Mouse (Mus musculus): ENCODE data around the gene Klf17.
"Not testable (repeated sequence)": the region's sequence is repeated elsewhere in the genome, so short reads cannot be mapped to it uniquely, and the experiment has no call there.

Gene Klf17

DNA sequence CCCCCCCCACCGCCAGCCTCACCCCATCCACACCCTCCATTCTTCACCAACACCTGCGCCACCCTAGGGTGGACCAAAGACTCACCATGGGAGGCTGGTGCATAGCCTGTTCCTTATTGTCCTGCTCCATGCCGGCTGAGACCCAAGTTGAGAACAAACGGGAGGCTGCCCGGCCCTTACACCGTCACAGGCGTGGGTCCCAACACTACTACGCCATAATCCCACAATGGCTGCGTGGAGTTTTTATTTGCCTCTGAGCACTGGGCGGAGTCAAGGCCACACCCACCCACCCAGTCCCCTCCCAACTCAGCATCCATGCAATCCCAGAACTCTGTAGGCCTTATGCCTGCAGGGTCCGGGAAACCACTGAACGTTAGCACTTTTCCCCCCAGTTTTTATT is at the start of gene Klf17:
Klf17 (minus strand) TSS at position 233 of the 400 bp plus-strand sequence.
- DNase-seq (ENCODE audit: low read depth, low spot score): no peak

DNA sequence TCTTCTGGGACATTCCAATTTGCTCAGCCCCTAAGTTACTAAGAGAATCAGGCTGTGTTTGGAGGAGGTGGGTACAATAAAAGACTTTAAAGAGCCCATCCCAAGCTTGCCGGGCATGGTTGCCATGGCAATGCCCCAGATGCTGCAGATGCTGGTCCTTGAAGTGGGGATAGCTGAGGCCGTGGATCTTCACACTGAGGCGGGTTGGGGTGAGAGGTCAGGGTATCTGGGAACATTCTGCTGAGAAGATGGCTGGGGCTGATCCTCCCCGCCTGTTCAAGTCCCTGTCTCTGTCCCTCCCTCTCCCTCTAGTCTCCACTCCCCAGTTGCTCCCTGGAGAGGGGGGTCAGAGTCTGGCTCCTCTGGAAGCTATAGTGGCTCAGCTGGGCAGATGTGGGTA is 48.9 kb upstream of the Klf17 start:
- peak; percentile 14 for DNase-seq (ENCODE audit: low read depth, low spot score)

DNA sequence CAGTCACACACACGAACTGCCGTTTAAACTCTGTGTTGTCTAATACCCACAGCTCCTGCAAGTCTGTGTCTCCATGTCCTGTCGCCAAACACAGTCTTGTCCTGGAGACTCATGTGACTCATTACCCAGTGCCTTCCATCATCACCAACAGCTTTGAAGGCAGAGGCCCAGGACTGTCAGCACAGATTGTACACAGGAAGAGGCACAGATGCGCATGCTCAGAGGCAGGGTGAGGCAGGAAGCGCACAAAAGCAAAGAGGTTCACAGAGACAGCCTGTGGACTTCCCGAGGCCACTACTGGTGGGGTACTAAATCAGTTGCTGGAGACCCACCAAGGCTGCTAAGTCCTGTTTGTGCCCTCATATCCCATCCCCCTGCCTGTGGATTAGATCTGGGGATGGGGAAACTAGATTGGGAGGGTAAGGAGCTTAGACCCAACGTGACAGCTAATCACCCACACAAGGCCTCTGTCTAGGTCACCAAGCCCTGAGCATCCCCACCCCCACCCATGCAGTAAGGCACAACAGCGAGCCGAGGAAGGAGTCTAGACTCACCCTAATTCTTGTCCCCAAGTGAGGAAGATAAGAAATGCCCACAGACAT is 48.2 kb upstream of the Klf17 start:
- DNase-seq (ENCODE audit: low read depth, low spot score): peak; percentile 23

DNA sequence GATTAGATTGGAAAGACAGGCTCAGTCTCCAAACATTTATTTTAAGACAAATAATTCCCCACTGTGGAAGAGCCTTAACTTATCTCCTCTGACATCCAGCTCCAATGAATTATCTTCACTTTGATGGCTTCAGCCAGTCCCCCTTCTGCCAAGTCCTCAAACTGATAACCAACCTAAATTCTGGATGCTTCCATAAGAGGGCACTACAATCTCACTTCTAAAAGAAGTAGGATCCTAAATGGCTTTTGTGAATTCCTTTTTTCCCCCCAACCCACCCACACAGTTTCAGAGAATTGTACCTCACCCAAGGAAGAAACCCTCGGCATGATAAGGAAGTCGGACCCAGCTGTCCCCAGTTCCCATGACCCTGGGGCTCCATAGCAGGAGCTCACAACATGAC is 45.5 kb upstream of the Klf17 start:
- peak; percentile 42 for DNase-seq (ENCODE audit: low read depth, low spot score)

DNA sequence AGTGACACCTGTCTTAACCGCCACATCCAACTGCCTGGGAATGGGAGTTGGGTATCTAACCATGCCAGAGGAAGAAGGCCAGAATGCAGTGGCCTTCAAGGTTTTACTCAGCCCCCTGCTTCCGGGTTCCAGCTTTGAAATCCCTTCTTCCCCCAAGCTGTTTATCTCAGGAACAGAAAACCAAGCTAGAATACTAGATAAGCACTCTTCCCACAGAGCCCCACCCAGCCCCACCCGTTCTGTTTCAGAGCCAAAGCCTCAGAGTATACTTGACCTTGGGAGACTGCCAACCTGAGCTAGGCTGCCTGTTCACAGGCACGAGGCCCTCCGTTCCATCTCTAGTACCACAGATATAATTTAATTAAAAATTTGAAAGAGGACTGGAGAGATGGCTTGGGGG is 41.5 kb upstream of the Klf17 start:
- no peak for DNase-seq (ENCODE audit: low read depth, low spot score)

DNA sequence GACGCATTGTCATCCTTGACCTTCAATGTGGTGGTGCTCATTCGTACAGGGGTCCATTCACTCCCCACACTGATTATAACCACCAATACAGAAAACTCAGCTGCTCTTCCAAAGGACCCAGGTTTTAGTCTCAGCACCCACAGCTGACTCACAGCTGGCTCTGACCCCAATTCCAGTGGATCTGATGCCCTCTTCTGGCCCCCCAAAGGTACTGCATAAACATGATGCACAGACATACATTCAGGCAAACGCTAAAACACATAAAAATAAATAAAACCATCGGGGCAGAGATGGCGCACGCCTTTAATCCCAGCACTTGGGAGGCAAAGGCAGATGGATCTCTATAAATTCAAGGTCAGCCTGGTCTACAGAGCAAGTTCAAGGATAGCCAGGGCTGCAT is 34.5 kb upstream of the Klf17 start:
- DNase-seq (ENCODE audit: low read depth, low spot score): no peak

DNA sequence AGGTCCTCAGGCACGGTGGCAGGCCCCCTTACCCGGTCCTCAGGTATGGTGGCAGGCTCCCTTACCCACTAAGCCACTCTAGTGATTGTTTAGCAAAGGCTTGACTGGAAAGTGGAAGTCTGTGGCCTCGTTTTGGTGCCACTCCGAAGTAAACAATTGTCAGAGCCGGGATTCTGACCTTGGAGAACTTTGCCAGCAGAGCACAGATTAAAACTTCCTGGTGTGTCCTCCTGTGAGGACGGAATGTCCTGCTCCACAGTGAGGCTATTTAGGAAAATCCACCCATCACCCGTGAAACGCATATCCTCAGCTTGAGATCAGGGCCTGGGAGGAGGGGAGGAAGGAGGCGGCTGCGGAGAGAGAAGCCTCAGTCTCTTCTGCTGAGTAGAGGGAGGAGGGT is 22.9 kb upstream of the Klf17 start:
- no peak for DNase-seq (ENCODE audit: low read depth, low spot score)

DNA sequence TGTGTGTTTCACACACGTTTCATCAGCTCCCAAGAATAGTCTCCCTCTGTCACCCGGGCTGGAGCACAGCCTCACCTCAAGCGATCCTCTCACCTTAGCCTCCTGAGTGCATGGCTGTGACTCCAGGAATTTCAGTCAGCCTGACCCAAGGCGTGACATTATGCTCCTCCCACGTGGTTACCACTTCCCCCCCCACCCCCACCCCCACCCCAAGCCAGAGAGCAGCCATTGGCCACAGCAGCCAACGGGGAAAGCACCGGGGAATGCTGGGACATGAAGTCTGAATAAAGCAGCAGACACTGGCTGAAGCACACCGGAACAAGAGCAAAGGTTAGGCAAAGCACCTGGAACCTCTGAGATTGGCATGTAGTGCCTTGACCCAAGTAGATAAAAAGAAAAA is 21.5 kb upstream of the Klf17 start:
- DNase-seq (ENCODE audit: low read depth, low spot score): peak; percentile 61

DNA sequence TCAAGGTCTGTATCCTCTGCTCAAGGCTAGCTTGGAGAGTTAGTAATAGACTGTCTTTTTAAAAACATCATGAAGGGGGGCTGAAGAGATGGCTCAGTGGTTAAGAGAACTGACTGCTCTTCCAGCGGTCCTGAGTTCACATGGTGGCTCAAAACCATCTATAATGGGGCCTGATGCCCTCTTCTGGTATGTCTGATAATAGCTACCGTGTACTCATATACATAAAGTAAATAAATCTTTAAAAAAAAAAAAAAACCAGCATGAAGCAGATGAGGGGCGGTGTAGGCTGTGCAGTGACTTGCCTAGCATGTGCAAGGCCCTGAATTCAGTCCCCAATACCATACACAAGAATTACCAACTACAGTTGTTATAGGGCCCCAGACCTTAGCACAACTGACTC is 17.5 kb upstream of the Klf17 start:
- no peak for DNase-seq (ENCODE audit: low read depth, low spot score)

DNA sequence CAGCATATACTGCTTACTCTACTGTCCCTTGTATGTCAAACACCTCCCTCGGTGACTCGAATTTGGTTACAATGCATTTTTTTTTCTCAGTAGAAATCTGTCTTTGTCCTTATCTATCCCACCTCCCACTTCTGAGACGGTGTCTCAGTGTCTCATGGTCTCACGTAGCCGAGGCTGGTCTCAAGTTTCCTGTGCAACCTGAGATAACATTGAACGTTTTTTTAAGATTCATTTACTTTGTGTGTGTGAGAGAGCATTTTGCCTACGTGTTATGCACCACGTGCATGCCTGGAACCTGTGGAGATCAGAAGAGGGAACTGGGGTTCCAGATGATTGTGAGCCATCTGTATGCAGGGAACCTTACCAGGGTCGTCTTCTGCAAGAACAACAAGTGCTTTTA is 7.5 kb upstream of the Klf17 start:
- no peak for DNase-seq (ENCODE audit: low read depth, low spot score)

DNA sequence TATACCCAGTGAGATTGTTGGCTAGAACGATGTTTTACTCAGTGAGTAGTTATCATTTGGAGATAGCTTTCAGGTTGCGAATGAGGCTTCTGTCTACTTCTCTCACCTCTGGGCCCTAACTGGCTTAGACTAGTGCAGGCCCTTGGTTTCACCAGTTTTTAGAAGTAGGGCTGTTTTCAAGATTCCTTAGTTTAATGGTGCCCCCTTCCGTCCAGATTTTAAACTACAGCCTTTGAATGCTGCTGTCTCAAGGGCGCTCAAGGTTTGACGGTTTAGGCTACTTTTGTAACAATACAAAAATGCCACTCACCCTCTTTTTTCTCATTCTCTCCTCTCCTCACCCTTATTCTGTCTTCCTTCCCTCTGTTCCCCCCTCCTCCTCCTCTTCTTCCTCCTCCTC is 5.5 kb upstream of the Klf17 start:
- DNase-seq (ENCODE audit: low read depth, low spot score): peak; percentile 75

DNA sequence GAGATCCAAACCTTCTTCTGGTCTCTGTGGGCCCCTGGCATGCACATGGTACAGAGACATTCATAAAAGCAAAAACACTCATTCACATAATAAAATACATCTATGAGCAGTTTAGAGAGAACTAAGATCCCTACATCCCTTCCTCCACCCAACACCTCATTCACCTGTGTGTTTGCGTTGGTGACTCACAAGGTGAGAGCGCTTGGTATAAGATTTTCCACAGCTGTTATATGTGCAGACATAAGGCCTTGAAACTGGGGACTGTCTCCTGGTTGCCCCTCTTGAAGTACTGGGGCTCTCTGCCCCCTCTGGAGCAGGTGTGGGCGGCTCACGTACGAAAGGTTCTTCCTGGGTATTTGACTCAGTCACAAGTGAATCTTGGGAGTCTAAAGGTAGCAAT is 5.3 kb downstream of the Klf17 start:
- DNase-seq (ENCODE audit: low read depth, low spot score): no peak

DNA sequence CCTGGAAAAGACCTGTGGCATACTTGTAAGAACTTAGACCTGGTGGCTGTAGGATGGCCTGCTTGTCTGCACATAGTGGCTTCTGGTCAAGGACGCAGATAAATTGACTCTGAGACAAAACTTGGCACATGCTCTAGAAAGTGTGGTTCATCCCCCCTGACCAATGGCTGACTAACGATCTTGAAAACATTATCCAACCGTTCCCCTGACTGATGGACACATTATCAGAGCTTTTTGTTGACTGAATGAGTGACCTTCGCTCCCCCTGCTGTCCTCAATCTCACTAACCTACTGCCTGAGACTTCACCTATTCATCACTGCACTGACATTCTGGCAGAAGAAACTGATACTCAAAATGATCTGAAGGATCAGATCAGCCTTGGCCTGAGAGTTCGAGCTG is 13.0 kb downstream of the Klf17 start:
- DNase-seq (ENCODE audit: low read depth, low spot score): not testable (repeated sequence)

DNA sequence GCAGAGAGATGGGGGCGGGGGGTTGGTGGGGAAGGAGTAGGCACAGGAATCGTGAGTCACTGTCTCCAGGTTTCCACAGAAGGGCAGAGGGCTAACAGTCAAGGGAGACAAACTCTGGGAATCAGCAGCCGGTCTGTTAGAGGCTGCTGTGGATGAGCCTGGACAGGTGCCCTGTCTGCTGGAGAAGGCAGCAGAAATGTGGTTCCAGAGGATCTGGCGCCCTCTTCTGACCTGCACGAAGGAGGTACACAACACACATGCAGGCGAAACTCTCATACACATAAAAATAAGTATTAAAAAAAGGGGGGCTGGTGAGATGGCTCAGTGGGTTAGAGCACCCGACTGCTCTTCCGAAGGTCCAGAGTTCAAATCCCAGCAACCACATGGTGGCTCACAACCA is 27.9 kb downstream of the Klf17 start:
- peak; percentile 7 for DNase-seq (ENCODE audit: low read depth, low spot score)

DNA sequence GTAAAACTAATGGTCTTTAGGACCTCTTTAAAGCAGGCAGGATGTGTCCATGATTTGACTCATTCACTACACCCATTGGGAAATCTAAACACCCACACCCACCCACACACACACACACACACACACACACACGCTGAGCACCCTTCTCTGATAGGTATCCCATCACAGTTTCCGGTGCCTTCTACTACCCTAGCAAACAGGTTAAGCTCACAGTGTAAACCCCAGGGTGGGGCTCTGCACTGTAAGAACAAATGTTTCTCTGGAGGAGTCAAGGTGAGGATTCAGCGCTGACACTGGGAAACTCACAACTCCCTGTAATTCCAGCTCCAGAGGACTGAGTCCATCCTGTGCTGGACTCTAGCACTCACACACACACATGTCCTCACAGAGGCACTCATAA is 33.5 kb downstream of the Klf17 start:
- no peak for DNase-seq (ENCODE audit: low read depth, low spot score)

DNA sequence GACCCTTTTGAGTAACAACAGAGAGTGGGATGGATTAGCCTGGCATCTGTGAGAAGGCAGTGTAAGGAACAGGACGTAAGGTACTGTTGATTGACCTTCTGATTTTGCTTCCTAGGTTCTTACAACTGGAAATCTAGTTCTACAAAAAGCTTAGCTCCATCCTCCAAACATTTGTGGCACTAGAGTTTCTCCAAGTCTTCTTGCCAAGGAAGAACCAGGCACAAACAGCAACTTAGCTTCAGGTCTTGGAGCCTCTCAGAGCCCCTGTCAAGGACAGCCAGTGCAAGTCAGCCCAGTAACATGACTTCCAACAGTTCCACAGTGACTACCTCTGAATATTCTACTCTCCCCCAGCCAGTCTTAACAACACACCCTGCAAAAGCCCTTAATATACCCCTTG is 41.3 kb downstream of the Klf17 start, which contains the start of gene Gm12845:
Gm12845 (plus strand) TSS at position 301 of the 400 bp plus-strand sequence.
- no peak for DNase-seq (ENCODE audit: low read depth, low spot score)

DNA sequence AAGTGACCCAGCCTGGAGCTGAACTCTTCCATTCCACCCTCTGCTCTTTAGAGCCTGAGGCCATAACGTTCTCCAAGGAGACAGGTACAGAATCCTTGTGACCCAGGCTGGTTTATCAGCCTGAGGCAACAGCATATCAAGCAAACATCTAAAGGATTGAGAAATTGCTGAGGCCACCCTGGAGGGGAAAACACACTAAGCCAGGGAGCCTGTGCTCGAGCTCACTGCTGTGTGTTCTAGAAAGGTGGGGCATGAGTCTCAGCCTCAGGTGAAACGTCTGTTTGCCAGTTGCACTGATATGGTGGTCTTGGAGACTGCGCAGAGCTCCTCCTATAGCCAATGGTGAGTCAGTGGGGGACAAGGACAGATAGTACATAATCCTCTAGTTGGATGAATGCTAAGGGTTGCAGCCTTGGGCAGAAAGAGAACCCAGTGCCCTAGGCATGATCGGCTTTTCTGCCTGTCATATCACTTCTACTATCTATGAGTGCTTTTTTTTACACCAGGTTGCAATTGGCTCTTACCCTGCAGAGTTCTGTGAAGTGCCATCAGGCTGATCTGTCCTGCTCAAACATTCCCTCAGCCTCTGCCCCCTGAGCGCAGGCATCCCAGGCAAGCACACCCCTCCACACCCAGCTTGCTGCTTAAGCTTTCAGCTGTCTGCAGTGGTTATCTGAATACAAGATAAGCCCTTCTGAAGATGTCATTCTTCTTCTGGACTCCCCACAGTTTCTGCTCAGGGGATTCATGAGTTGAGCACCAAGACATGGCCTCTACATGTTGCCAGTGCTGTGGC is 51.9 kb downstream of the Klf17 start:
- no peak for DNase-seq (ENCODE audit: low read depth, low spot score)

DNA sequence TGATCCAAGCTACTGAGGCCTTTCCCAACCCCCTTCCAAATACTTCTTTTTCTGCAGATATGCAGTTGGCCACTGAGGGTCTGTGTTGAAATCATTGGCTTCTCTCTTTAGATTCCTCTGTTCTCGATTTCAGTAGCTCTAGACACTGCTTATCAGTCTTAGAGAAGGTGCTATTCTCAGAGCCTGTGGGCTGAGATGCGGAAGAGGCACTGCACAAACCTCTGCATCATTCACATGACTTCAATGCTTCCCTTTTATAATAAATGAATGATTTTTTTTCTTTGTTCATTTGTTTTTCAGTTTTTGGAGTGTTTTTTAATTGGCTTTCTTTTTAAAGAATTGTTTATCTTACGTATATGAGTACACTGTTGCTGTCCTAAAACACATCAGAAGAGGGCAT is 53.1 kb downstream of the Klf17 start:
- no peak for DNase-seq (ENCODE audit: low read depth, low spot score)

DNA sequence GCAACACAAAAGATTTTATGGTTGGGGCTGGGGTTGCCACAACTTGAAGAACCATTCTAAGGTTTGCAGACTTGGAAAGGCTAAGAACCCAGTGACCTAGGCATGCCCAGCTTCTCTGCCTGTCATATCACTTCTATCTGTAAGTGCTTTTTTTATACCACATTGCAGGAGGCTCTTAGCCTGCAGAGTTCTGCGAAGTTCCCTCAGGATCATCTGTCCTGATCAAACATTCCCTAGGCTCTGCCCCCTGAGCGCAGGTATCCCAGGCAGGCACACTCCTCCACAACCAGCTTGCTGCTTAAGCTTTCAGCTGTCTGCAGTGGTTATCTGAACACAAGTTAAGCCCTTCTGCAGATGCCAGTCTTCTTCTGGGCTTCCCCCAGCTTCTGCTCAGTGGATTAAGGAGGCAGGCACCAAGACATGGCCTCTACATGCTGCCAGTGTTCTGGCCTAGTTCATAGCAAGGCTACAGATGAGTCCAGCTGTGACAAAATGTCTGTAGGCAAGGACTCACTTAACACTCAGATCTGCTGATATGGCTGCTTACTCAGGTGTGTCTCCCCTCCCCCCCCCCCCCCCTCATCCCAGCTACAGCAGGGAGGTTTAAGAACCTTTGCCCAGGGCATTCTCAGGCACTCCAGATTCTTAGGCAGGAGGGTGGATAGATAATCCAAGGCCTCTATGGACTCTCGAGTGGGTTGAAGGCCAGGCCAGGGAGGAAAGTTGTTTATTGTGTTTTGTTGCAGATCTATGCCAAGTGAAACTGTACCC is 56.5 kb downstream of the Klf17 start:
- no peak for DNase-seq (ENCODE audit: low read depth, low spot score)
